Mouse (Mus musculus) c-Kit-positive CD71-positive TER-119-negative erythroid progenitor cells, embryonic 14.5 days (primary cell): ENCODE data around the gene Dach2.
A peak's percentile ranks its signal among the peaks of the same experiment; 100 is the strongest.
"Not testable (repeated sequence)": the region's sequence is repeated elsewhere in the genome, so short reads cannot be mapped to it uniquely, and the experiment has no call there.

ENCODE experiments used
- DNase-seq: peaks from one replicate; pipeline ENCODE4 v3.0.0-alpha.2; 2013; ENCODE audit warnings: low read depth

The Dach2 gene

GRCm38 (mm10) chrX:113297404-113297803 lies at the start of gene Dach2:
Dach2 (plus strand) TSS chrX:113297510.
- peak; percentile 14 for DNase-seq

GRCm38 (mm10) chrX:113252427-113252826 lies 44.9 kb upstream of the Dach2 start:
- not testable (repeated sequence) for DNase-seq

GRCm38 (mm10) chrX:113298031-113298430 lies 721 bp downstream of the Dach2 start:
- DNase-seq: peak; percentile 44

- DNase-seq: no peak
Observed at GRCm38 (mm10) chrX:113298468-113298867, 1.2 kb downstream of the Dach2 start.

- no peak for DNase-seq
Observed at GRCm38 (mm10) chrX:113304323-113304722, 7.0 kb downstream of the Dach2 start.

- no peak for DNase-seq
Observed at GRCm38 (mm10) chrX:113338143-113338542, 40.8 kb downstream of the Dach2 start.

GRCm38 (mm10) chrX:113394417-113394816 lies 97.1 kb downstream of the Dach2 start:
- no peak for DNase-seq

- no peak for DNase-seq
Observed at GRCm38 (mm10) chrX:113408756-113409155, 111.4 kb downstream of the Dach2 start.

- DNase-seq: no peak
Observed at GRCm38 (mm10) chrX:113421517-113422187, 124.3 kb downstream of the Dach2 start.

- DNase-seq: no peak
Observed at GRCm38 (mm10) chrX:113482131-113482530, 184.8 kb downstream of the Dach2 start.

- DNase-seq: no peak
Observed at GRCm38 (mm10) chrX:113545106-113545505, 247.8 kb downstream of the Dach2 start.

- no peak for DNase-seq
Observed at GRCm38 (mm10) chrX:113563897-113564296, 266.6 kb downstream of the Dach2 start.

- DNase-seq: no peak
Observed at GRCm38 (mm10) chrX:113666069-113666468, 368.8 kb downstream of the Dach2 start.

- DNase-seq: no peak
Observed at GRCm38 (mm10) chrX:113687163-113687562, 389.9 kb downstream of the Dach2 start.

- no peak for DNase-seq
Observed at GRCm38 (mm10) chrX:113712363-113712762, 415.1 kb downstream of the Dach2 start.

GRCm38 (mm10) chrX:113724124-113724523 lies 426.8 kb downstream of the Dach2 start:
- no peak for DNase-seq

- no peak for DNase-seq
Observed at GRCm38 (mm10) chrX:113747122-113747521, 449.8 kb downstream of the Dach2 start.

- no peak for DNase-seq
Observed at GRCm38 (mm10) chrX:113792264-113792663, 495.0 kb downstream of the Dach2 start.

- no peak for DNase-seq
Observed at GRCm38 (mm10) chrX:113810369-113810768, 513.1 kb downstream of the Dach2 start.

GRCm38 (mm10) chrX:113826810-113827209 lies 529.5 kb downstream of the Dach2 start:
- DNase-seq: no peak

GRCm38 (mm10) chrX:113833062-113833461 lies 535.8 kb downstream of the Dach2 start:
- no peak for DNase-seq

GRCm38 (mm10) chrX:113867835-113868495 lies 570.7 kb downstream of the Dach2 start:
- DNase-seq: no peak
